8 mouse cellular contexts compared by ENCODE assay signal in genomic region chr9:25167458-25168084, GRCm38 (mm10). TPM values are rescaled to one million over a fixed set of nuclear protein-coding genes. Genes with fewer than 3 reads are reported as not detected.
DNase-seq lines count a peak whose midpoint lies in the region; ATAC-seq lines count a peak whose summit lies in the region.

No protein-coding gene starts in this region.

- 29% methylated on average over 6 of the region's 6 CpGs for WGBS in intestine, embryonic 16.5 days
- 30% methylated on average over 6 of the region's 6 CpGs for WGBS in midbrain, embryonic 12.5 days

- H3K27ac ChIP-seq in intestine, embryonic 16.5 days (ENCODE audit: low read length) = no peak overlapping the region
- H3K27ac ChIP-seq in midbrain, embryonic 12.5 days (replicated peaks) = no peak overlapping the region

- no peak overlapping the region for H3K4me3 ChIP-seq in intestine, embryonic 16.5 days (ENCODE audit: low read length)
- H3K4me3 ChIP-seq in midbrain, embryonic 12.5 days = no peak overlapping the region

- no peaks in the 10 kb centered on the region for H3K4me1 ChIP-seq in intestine, embryonic 16.5 days (ENCODE audit: control insufficient read depth, insufficient read depth, low read length)
- no peaks in the 10 kb centered on the region for H3K4me1 ChIP-seq in midbrain, embryonic 12.5 days

- intact Hi-C loops in left cerebral cortex, postnatal 25 days (cut with DNase I) = loop anchor here (1.0 to 5.0 kb wide), 2 partner anchors 142 to 425 kb away; no protein-coding TSS in a partner anchor

- no peaks in the 10 kb centered on the region for H3K36me3 ChIP-seq in intestine, embryonic 16.5 days (ENCODE audit: control insufficient read depth, insufficient read depth, low read length)
- no peaks in the 10 kb centered on the region for H3K36me3 ChIP-seq in midbrain, embryonic 12.5 days

- H3K27me3 ChIP-seq in intestine, embryonic 16.5 days (replicated peaks; ENCODE audit: control insufficient read depth, insufficient read depth, low read length) = no peaks in the 10 kb centered on the region
- no peaks in the 10 kb centered on the region for H3K27me3 ChIP-seq in midbrain, embryonic 12.5 days

- H3K9me3 ChIP-seq in intestine, embryonic 16.5 days (ENCODE audit: control insufficient read depth, low read length) = no peaks in the 10 kb centered on the region
- no peaks in the 10 kb centered on the region for H3K9me3 ChIP-seq in midbrain, embryonic 12.5 days

- no peak overlapping the region for H3K4me2 ChIP-seq in intestine, embryonic 16.5 days (ENCODE audit: low read depth, low read length)
- no peak overlapping the region for H3K4me2 ChIP-seq in midbrain, embryonic 12.5 days (replicated peaks)

- DNase-seq in ovary, postnatal 14 days (ENCODE audit: low spot score) = peak; percentile 63
- no peak for DNase-seq in ovary, postnatal 10 days (ENCODE audit: low spot score)
- peak; percentile 84 for DNase-seq in cerebellum, adult 9-10 months
- peak; percentile 55 to 75 for DNase-seq in frontal cortex, postnatal 14 days (ENCODE audit: low spot score in 2 of 2)
- DNase-seq in left cerebral cortex, postnatal 25 days (ENCODE audit: low spot score in 2 of 2) = peak; percentile 80 to 88
- peak; percentile 70 to 80 for DNase-seq in spleen, postnatal 36 days (ENCODE audit: low spot score in 2 of 2)

- ATAC-seq in intestine, embryonic 16.5 days = peak; percentile 75
- ATAC-seq in midbrain, embryonic 12.5 days (ENCODE audit: low FRiP score, low read depth) = peak; percentile 66; the same call in 1 of the 2 replicates

- no peak overlapping the region for H3K9ac ChIP-seq in intestine, embryonic 16.5 days (ENCODE audit: low read depth, low read length)
- H3K9ac ChIP-seq in midbrain, embryonic 12.5 days (replicated peaks) = no peak overlapping the region

RNA-seq across cellular contexts. Expression of gene Herpud2, which starts 16.0 kb away (rescaled TPM):
- 17.6 and 20.6 TPM in 2 replicates for polyA plus RNA-seq in intestine, embryonic 16.5 days (2015; fragmentation: Nextera tagmentation; extraction: Ambion mirVana)
- 10 to 100 TPM; 51.9 to 52.2 TPM for total RNA-seq in left cerebral cortex, postnatal 25 days (2021)
- 44.2 and 47.0 TPM in 2 replicates for polyA plus RNA-seq in midbrain, embryonic 12.5 days (2016; fragmentation: Nextera tagmentation; extraction: Ambion mirVana)
